Mouse (Mus musculus) liver, embryonic 12.5 days (tissue): ENCODE data around the gene Zfp111. TPM values are rescaled to one million over a fixed set of nuclear protein-coding genes. Genes with fewer than 3 reads are reported as not detected.

ENCODE experiments used
- ATAC-seq: fragments of 200-750 bp; cut with Nextera tagmentation; 2 replicates; pipeline ENCODE4 v1.8.0; 2017; ENCODE audit warnings: moderate number of reproducible peaks, mild to moderate bottlenecking, moderate library complexity
- H3K27ac ChIP-seq: fragments of 300-500 bp; sonication (generic); 2 replicates; pipeline ENCODE4 v1.5.1; 2016; ENCODE audit warnings: mild to moderate bottlenecking
- H3K27me3 ChIP-seq: fragments of 300-500 bp; sonication (generic); replicated peaks from 2 replicates; pipeline ENCODE4 v1.6.1; 2016; ENCODE audit warnings: mild to moderate bottlenecking, moderate library complexity
- H3K36me3 ChIP-seq: fragments of 300-500 bp; sonication (generic); 2 replicates; pipeline ENCODE4 v1.6.1; 2016; ENCODE audit warnings: mild to moderate bottlenecking, moderate library complexity
- H3K4me1 ChIP-seq: fragments of 300-500 bp; sonication (generic); 2 replicates; pipeline ENCODE4 v1.6.1; 2016
- H3K4me2 ChIP-seq: fragments of 300-500 bp; sonication (generic); 2 replicates; pipeline ENCODE4 v1.6.1; 2016; ENCODE audit warnings: mild to moderate bottlenecking, moderate library complexity
- H3K4me3 ChIP-seq: fragments of 300-500 bp; sonication (generic); 2 replicates; pipeline ENCODE4 v1.5.1; 2016; ENCODE audit warnings: mild to moderate bottlenecking, moderate library complexity
- H3K9ac ChIP-seq: fragments of 300-500 bp; sonication (generic); 2 replicates; pipeline ENCODE4 v1.6.1; 2016; ENCODE audit warnings: mild to moderate bottlenecking, moderate library complexity
- H3K9me3 ChIP-seq: fragments of 300-500 bp; sonication (generic); replicated peaks from 2 replicates; pipeline ENCODE4 v1.6.1; 2016; ENCODE audit warnings: mild to moderate bottlenecking, moderate library complexity
- WGBS: fragments of 180-500 bp; shearing (Covaris S2); methylation state at CpG from one replicate; pipeline ENCODE4 v1.1.7; 2016; ENCODE audit not compliant: insufficient replicate concordance; 5-methylcytosine and 5-hydroxymethylcytosine counted together
- polyA plus RNA-seq: library from polyadenylated mRNA; unstranded; fragments of >200 nt; fragmentation: Nextera tagmentation; extraction: Ambion mirVana; gene quantifications from 2 replicates; pipeline ENCODE4 v1.2.1, GENCODE M21; 2016

Zfp111 gene
- polyA plus RNA-seq, result 2.1 and 4.2 TPM in 2 replicates

DNA sequence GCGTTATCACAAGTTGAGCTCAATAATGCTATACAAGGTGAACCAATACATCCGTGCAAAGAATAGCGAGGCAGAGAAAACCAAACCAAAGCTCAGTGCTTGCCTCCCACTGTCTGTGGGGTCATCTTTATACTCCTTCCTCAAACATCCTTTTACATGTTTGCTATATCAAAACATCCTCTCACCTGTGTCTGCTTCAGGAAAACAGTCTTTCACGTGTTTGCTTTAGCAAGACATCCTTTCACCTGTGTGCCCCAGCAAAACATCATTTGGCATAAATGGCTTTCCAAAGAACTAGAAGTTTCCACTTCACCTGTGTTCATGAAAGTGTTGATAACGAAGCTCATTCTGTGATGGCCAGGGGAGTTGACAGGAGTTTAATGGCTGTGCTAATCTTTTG, at the start of gene Zfp111:
Zfp111 (minus strand) TSS at position 101 of the 400 bp plus-strand sequence.
- H3K4me3 ChIP-seq, result no peak within 1 kb of the TSS
- no peak within 1 kb of the TSS for H3K27ac ChIP-seq
- no peak for ATAC-seq
- H3K4me1 ChIP-seq, result peaks cover 15% of the 10 kb centered on the region
- H3K36me3 ChIP-seq, result no peaks in the 10 kb centered on the region
- 65% methylated on average over 5 of the region's 5 CpGs for WGBS
- H3K9me3 ChIP-seq, result no peaks in the 10 kb centered on the region
- no peak within 1 kb of the TSS for H3K9ac ChIP-seq
- H3K27me3 ChIP-seq, result no peaks in the 10 kb centered on the region
- H3K4me2 ChIP-seq, result no peak within 1 kb of the TSS

DNA sequence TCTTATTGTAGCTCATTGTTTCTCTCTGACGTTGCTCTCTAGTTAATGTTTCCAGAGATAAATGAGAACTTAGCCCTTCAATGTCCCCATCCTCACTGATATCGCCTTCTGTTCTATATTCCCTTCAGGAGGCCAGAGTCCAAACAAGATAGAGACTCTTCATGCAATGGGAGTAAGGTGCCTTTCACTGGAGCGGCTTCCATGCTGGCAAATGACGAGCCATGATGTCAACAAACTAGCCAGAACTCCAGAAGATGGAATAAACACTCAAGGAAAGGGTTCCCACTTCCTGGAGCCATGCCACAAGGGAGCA, 48.7 kb upstream of the Zfp111 start:
- peaks cover 4% of the 10 kb centered on the region; the same call in 1 of the 2 replicates for H3K4me1 ChIP-seq
- WGBS, result 72% methylated on average over 4 of the region's 4 CpGs
- H3K9ac ChIP-seq, result no peak overlapping the region
- ATAC-seq, result no peak
- H3K4me2 ChIP-seq, result no peak overlapping the region
- H3K27ac ChIP-seq, result no peak overlapping the region
- H3K4me3 ChIP-seq, result no peak overlapping the region
- no peaks in the 10 kb centered on the region for H3K9me3 ChIP-seq
- no peaks in the 10 kb centered on the region for H3K27me3 ChIP-seq
- H3K36me3 ChIP-seq, result peaks cover 7% of the 10 kb centered on the region

DNA sequence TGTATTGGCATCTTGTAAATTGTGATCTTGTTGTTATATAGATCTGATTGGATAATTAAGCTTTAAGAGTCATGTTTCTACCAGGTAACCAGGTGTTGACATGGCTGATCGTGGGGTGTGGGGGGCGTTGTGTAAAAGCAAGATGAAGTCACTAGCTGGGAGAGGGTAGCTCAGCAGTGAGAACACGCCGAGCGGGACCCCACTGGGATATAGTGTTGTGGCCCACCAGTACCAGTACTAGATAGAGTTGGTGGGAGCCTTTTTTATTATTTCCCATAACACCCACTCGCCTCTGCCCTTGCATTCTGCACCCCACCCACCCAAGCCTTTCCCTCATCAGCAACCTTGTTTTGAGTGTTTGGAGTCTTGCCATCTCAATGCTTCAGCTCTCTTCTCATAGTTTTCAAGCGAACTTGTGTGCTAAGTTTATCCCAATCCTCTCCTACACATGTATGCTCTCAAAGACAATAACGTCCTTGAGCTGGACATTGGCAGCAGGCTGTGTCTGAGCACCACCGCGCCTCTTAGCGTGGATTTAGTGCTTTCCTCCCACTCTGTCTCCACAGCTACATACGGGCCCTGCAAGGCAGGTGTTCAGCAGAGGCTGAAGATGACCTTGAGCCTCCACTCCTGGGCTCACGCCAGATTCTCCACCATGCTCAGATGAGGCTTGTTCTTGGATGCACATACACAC, 48.2 kb upstream of the Zfp111 start:
- WGBS, result 70% methylated on average over 13 of the region's 13 CpGs
- peaks cover 8% of the 10 kb centered on the region for H3K4me1 ChIP-seq
- no peaks in the 10 kb centered on the region for H3K9me3 ChIP-seq
- H3K27me3 ChIP-seq, result no peaks in the 10 kb centered on the region
- H3K27ac ChIP-seq, result no peak overlapping the region
- no peak overlapping the region for H3K4me2 ChIP-seq
- no peak for ATAC-seq
- H3K9ac ChIP-seq, result no peak overlapping the region
- no peak overlapping the region for H3K4me3 ChIP-seq
- peaks cover 7% of the 10 kb centered on the region for H3K36me3 ChIP-seq

DNA sequence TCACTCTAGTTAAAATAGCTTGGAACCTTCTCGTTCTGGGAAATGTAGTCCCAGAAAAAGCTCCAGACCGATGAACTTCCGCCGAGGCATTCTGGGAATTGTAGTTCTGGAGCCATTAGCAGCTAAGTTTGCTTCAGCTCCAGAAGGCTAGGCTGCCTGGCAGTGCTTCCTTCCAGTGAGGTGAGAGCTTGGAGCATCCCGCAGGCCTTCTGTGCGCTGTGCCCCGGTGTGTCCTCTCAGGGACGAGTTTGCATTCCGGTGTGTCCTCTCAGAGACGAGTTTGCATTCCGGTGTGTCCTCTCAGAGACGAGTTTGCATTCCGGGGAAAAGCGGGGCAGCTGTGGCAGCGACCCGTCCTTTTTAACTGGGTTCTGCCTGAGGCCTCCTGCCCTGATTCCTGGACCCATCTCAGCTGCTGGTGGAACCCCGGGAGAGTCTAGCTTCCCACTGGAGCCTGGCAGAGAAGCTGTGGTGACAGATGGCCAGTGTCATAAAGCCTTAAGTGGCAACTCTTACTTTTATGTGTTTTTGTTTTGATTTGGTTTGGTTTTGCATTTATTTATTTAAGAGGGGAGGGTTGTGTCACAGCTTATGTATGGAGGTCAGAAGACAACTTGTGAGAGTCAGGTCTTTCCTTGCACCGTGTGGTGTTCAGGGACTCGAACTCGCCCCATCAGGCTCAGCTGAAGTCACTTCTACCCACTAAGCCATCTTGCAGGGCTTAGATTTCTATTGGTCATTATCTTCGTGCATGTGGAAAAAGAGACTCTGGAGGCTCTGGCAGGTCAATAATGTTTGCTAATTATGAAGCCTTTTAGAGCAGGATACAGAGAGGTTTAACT, 43.6 kb upstream of the Zfp111 start, which contains the start of gene Zfp108:
Zfp108 (plus strand) TSS at position 162 of the 842 bp plus-strand sequence.
- Histone ChIP-seq H3K27ac (no peak within 1 kb of the TSS), H3K9ac (peak within 1 kb of the TSS; percentile 61), H3K36me3 (peaks cover 2% of the 10 kb centered on the region; the same call in 1 of the 2 replicates), H3K27me3 (no peaks in the 10 kb centered on the region), H3K4me1 (peaks cover 13% of the 10 kb centered on the region), H3K4me2 (peak within 1 kb of the TSS; percentile 66), H3K4me3 (peak within 1 kb of the TSS; percentile 57), H3K9me3 (no peaks in the 10 kb centered on the region)
- peak; percentile 81 for ATAC-seq
- 19% methylated on average over 21 of the region's 21 CpGs for WGBS

DNA sequence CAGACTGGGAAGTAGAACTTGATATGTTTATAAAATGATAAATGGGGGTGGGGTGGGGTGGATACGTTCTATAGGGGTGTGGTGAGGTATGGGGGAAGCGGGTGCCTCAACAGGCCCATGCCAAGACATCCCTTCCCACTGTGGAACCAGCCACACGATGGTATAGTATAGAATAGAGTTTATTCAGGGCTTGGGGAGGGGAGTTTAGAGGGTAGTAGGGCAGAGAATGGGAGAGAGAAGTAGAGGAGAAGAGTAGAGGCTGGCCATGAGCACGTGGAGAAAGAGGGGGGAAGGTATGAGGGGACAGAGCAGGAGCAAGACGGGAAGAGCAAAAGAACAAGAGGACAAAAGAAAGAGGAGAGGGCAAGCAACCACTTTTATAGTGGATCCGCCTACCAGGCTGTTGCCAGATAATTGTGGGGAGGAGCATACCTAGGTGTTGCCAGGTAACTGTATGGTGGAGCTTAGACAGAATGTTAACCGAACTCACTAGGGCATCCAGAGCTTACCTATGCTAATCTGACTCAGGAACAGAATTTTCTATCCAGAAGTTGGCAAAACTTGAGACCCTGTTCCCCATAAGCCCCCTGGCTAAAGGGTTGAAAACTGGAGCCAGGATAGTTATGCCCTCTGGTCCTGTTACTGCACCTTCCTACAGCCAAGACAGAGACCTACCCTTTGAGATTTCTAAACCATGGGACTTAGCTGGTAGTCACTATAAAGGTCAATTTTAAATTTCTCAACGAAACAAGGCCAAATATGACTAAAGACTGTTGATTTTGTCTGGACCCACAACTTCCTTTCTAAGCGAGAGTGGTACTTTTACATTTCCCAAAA, 42.8 kb upstream of the Zfp111 start:
- Histone ChIP-seq H3K27ac (no peak overlapping the region), H3K27me3 (no peaks in the 10 kb centered on the region), H3K9me3 (no peaks in the 10 kb centered on the region), H3K36me3 (no peaks in the 10 kb centered on the region), H3K4me2 (peak overlapping the region; percentile 66), H3K4me1 (peaks cover 13% of the 10 kb centered on the region), H3K4me3 (peak overlapping the region; percentile 57; the same call in 1 of the 2 replicates), H3K9ac (no peak overlapping the region)
- whole genome bisulfite sequencing, result 64% methylated on average over 9 of the region's 9 CpGs
- ATAC-seq, result peak; percentile 10; the same call in 1 of the 2 replicates

DNA sequence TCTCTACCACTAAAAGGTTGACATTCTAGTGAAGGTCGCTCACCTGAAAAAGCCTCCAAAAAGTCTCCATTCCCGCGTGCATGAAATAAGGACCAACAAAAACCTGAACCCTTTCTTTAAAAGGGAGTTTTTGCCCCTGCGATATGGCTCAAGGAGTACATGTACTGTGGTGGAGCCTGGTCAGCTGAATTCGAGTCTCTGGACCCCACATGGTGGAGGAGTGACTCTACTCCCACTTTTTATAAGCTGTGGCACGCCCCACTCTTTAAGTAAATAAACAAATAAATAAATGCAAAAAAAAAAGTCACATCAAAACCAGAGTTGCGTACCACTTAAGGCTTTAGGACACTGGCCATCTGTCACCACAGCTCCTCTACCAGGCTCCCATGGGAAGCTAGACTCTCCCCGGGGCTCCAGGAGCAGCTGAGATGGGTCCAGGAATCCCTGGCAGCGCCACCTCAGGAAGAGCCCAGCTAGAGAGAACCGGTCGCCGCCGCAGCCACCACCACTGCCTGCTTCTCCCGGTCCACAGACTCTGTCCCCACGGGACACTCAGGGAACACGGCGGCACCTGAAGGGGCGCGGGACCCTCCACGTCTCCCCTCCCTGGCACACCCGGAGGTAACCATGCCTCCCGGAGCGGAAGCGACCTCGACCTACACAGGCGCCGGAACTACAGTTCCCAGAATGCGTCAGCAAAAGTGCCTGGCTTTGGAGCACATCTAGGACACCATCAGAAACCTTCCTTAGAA, 26.0 kb upstream of the Zfp111 start, which contains the start of gene Zfp109:
Zfp109 (minus strand) TSS at position 521 of the 752 bp plus-strand sequence.
- no peak within 1 kb of the TSS for H3K27ac ChIP-seq
- peak within 1 kb of the TSS; percentile 74 for H3K4me2 ChIP-seq
- ATAC-seq, result peak; percentile 82
- H3K9me3 ChIP-seq, result no peaks in the 10 kb centered on the region
- H3K27me3 ChIP-seq, result no peaks in the 10 kb centered on the region
- H3K9ac ChIP-seq, result peak within 1 kb of the TSS; percentile 73
- H3K4me1 ChIP-seq, result peaks cover 13% of the 10 kb centered on the region
- H3K4me3 ChIP-seq, result peak within 1 kb of the TSS; percentile 73
- WGBS, result 3% methylated on average over 28 of the region's 28 CpGs
- H3K36me3 ChIP-seq, result peaks cover 22% of the 10 kb centered on the region

DNA sequence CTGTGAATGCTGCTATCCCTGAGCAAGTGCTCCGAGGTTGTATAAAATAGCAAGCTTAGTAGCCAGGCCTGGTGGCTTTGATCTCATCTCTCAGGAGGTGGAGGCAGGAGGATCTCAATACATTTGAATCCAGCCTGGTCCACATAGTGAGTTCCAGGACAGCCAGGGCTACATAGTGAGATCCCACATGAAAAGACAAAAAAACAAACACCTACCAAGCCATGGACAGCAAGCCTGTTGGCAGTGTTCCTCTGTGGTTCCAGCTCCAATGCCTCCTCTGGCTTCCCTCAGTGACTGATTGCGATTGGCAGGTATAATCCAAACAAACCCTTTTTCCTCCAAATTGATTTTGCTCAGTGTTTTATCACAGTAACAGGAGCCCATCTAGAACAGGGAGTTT, 947 bp downstream of the Zfp111 start:
- H3K27ac ChIP-seq, result no peak overlapping the region
- H3K4me3 ChIP-seq, result no peak overlapping the region
- 64% methylated on average over 2 of the region's 2 CpGs for WGBS
- ATAC-seq, result no peak
- peaks cover 15% of the 10 kb centered on the region for H3K4me1 ChIP-seq
- no peaks in the 10 kb centered on the region for H3K27me3 ChIP-seq
- no peak overlapping the region for H3K4me2 ChIP-seq
- no peak overlapping the region for H3K9ac ChIP-seq
- H3K9me3 ChIP-seq, result no peaks in the 10 kb centered on the region
- H3K36me3 ChIP-seq, result peaks cover 9% of the 10 kb centered on the region

DNA sequence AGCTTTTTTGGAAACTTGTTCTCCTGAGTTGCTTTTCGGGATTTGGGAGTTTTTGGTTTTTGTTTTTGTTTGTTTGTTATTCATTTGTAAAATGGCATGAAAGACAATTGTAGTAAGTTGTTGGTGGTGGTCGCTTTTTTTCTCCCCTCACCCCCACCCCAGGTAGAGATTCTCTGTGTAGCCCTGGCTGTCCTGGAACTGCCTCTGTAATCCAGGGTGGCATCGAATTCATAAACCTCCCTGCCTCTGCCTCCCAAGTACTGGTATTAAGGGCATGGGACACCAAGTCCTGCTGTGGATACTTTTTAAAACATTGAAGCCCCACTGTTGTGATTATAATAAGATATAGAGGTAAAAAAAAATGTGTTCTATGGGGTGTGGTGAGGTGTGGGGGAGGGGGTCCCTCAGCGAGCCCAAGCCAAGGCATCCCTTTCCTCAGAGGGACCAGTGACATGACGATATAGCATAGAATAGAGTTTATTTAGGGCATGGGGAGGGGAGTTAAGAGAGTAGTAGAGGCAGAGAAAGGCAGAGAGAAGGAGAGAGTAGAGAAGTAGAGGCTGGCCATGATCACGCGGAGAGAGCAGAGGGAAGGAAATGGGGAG, 2.9 kb downstream of the Zfp111 start:
- H3K9me3 ChIP-seq, result no peaks in the 10 kb centered on the region
- no peak for ATAC-seq
- 49% methylated on average over 7 of the region's 7 CpGs for WGBS
- peaks cover 27% of the 10 kb centered on the region for H3K36me3 ChIP-seq
- peak overlapping the region; percentile 66 for H3K4me2 ChIP-seq
- no peak overlapping the region for H3K27ac ChIP-seq
- H3K4me1 ChIP-seq, result peaks cover 15% of the 10 kb centered on the region
- peak overlapping the region; percentile 64 for H3K4me3 ChIP-seq
- H3K9ac ChIP-seq, result peak overlapping the region; percentile 69; the same call in 1 of the 2 replicates
- no peaks in the 10 kb centered on the region for H3K27me3 ChIP-seq

DNA sequence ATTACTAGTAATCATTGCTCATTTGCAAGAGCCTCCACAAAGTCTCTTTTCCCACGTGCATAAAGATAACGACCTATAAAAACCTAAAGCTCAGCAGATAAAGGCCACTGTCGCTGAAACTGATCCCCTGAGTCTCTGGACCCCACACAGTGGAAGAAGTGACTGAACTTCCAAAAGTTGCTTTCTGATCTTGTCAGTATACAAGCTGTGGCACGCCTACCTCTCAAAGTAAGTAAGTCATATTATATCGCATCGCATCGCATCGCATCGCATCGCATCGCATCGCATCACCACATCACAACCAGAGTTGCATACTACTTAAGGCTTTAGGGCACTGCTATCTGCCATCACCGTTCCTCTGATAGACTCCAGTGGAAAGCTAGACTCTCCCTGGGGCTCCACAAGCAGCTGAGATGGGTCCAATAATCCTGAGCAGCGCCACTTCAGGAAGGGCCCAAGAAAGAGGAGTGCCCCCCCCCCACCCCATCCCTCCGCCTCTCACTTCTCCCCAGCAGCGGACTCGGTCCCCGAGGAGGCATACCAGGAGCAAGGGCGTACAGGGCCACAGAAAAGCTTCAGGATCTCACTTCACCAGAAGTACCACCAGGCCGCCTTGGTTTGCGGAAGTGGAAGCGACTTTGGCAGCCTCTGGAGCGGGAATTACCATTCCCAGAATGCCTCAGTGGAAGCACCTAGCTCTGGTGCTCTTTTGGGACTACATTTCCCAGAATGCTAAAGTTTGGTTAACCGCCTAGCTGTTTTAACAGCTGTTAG, 3.6 kb downstream of the Zfp111 start:
- H3K4me1 ChIP-seq, result peaks cover 15% of the 10 kb centered on the region
- H3K27me3 ChIP-seq, result no peaks in the 10 kb centered on the region
- H3K9ac ChIP-seq, result peak overlapping the region; percentile 69
- 10% methylated on average over 24 of the region's 24 CpGs for WGBS
- peak overlapping the region; percentile 64 for H3K4me3 ChIP-seq
- peak overlapping the region; percentile 66 for H3K4me2 ChIP-seq
- H3K9me3 ChIP-seq, result no peaks in the 10 kb centered on the region
- peak overlapping the region; percentile 36; the same call in 1 of the 2 replicates for H3K27ac ChIP-seq
- peak; percentile 78 for ATAC-seq
- peaks cover 32% of the 10 kb centered on the region for H3K36me3 ChIP-seq

DNA sequence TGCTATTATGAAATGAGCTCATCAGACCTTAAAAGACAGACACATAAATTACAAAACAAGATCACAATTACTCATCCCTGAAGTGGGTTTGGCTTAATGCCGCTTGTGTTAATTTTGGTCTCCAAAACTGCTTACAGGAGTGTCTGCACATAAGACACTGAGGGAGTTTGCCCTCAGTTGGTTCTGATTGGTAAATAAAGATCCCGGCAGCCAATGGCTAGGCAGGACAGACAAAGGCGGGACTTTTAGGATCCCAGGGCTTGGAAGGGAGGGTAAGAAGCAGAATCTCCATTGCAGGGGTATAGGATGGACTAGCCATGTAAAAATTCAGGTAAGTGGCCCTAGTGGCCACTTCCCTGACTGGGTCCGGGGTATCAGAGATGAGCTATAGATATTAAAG, 14.3 kb downstream of the Zfp111 start:
- peaks cover 67% of the 10 kb centered on the region for H3K36me3 ChIP-seq
- no peak overlapping the region for H3K9ac ChIP-seq
- WGBS, result 75% methylated on average over 4 of the region's 4 CpGs
- H3K27ac ChIP-seq, result no peak overlapping the region
- H3K27me3 ChIP-seq, result no peaks in the 10 kb centered on the region
- no peak overlapping the region for H3K4me2 ChIP-seq
- peaks cover 19% of the 10 kb centered on the region for H3K9me3 ChIP-seq
- H3K4me3 ChIP-seq, result no peak overlapping the region
- no peaks in the 10 kb centered on the region for H3K4me1 ChIP-seq
- no peak for ATAC-seq
